Mouse (Mus musculus): ENCODE results near the gene Reln.

The Reln gene

DNA sequence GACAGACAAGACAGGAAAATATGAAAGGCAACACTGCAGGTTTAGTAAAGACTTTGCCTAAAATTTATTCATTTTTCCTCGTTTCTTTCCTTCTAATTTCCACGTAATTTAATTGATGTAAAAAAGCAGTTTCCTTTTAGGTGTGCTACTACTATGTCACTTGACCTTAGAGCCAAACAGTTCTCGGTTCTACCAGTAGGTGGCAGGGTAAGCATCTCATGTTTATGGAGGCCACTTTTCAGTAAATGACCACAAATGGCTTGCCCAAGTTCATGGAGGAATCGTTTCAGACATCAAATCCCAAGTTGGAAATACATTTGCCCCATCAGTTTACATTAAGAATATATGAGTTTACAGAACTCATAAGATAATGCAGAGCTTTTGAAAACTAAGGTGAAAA, 358.2 kb downstream of the Reln start:
- DNase-seq = peak; percentile 58

DNA sequence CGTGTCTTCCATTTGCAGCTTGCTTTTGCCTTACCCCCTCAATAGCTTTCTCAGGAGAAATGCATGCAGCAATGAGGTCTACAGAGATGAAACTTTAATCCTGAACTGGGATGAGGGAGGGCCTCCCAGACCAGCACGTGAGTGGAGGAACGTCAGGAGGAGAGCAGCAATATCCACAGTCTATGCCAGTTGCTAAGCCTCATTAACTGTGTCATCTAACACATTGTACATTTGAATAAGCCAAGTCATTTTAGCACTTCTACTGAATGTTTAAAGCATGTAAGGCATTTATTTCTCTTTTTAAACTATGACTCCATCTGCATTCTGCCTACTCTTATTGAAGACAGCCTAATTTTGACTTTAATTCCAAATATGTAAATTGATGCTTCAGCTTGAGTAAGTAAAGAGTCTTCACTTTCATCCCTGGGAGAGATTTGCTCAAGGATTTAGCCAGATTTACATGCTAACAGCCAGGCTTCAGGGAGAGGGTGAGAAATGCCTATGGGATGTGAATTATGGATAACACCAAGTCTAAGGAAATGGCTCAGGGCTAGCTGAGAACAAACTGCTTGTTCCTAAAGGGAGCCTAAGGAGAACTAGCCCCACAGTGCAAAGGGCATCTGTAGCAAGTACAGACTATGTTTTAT, 361.4 kb downstream of the Reln start:
- no peak for DNase-seq

DNA sequence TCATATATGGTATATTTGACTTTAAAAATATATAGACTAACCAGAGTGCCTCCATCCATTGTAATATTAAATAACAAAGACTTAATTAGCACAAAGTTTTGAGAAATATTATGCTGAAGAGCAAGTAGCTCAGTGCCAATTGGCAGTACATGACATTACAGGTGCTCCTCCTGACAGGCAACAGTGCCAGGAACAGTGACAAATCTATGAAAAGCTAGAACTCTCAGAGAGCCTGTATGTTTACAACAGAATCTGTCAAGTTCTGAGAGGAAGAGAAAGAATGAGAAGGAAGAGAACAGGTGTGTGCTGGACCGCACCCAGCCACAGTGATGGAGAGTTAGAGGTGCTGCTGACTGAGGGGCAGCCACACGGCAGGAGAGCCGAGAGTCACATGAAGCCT, 363.3 kb downstream of the Reln start:
- DNase-seq = no peak

DNA sequence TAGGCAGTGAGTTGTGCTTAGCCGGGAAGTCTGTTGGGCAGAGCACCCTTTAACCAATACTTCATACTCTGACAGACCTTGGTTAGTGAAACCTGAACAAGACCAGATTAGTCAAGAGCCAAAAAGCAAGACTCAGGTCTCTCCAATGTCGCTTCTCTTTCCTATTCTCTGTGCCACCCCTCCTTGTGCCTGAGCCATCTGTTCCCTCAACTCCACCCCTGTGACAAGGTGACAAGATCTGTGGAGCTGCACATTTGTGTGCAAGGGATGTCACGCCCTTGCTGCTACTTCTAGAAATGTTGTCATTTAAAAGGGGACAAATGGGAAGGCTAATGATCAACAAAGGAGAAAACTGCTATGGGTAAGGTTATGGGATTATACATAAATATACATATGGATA, 364.0 kb downstream of the Reln start:
- peak; percentile 23 for DNase-seq

DNA sequence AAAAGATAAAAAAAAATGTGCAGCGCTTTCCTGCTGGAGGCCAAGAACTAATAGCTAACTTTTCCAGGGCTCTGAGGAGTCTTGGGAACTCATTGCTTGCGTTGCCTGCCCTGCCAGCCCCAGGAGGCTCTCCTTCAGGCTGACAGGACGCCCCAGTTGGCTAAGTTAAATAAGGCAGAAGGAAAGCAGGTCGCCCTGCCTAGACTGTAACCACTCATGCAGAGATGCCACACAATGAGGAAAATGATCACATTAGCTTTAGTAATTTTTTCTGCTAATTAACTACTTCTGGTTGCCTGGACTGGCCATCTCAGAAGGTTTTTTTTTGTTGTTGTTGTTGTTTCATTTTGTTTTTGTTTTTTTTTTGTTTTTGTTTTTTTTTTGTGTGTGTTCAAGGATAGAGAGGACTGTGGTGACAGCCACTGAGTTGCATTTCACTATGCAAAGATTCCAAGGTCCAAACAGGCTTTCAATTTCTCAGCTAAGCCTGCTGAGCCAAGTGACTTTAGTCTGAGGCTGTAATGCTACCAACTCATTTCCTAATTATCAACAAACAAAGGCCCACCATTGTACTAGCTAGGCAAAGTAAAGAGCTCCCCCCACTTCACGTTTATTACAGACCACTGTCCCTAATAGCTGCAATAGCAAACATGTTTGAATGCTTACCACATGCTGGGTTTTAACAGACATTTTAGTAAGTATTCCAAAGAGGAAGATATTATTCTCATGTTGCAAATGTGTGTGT, 371.1 kb downstream of the Reln start:
- DNase-seq = no peak

DNA sequence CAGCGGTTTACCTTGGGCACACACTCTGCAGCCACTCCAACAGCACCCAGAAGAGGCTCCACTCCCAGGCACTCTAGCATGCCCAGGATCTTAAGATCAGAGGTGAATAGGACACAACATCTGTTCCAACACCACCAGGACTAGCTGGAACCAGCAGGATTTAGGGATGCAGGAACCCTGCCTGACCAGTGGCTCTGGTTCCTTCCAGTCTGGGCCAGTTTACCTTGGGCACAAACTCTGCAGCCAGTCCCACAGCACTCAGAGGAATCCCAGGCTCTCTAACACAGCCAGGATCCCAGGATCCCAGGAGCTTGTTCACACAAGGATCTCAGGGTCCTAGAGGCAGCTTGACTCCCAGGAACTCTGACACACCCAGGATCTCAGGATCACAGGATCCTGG, 382.7 kb downstream of the Reln start:
- DNase-seq = no peak

DNA sequence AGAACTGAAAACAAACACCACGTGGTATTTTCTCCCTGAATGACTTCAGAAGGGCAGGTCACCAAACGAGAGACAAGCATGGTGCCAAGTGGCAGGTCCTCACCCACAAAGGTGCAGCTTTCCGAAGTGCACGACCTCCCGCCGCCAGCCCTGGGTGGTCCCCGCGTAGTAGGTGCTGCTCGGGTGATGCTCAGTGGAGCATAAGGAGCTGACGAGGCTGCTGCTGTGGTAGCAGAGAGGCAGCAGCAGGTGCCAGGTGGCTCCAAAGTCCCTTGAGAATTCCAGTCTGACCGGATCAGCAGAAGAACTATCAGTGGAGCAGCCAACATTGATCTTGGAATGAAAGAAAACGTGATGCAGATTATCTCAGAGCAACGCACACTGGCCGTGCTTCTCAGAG, 384.4 kb downstream of the Reln start:
- DNase-seq = no peak

DNA sequence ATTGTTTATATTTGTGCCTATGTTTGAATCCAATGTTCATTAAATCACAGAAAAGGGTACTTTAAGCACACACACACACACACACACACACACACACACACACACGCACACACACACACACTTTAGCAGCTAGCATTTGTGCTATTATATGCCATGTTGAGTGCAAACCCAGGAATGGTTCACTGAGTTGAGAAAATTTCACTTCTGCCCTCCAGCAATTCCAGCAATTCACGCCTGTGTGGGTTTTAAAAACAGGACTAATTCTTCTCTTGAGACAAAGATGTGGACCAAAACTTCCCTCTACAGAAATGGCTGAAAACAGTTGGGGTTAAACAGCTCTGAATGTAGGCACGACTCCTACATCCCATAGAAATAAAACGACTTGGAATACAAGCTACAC, 386.9 kb downstream of the Reln start:
- no peak for DNase-seq

DNA sequence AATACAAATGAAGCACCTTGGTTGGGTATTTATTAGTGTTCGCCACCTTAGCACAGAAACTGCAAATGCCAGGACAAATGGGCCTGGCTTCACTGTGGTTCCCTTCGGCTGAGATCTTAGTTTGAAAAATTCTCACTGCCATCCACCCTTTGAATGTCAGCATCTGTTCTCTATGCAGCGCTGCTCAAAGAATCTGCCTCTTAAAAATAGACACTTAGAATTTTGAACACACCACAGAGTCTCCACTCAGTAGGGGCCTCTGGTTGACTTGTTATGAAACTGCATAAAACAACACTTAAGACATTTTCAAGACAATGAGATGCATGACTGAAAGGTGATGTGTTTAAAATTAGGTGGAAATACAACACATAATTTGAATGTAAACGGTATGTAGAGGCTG, 387.4 kb downstream of the Reln start:
- no peak for DNase-seq

DNA sequence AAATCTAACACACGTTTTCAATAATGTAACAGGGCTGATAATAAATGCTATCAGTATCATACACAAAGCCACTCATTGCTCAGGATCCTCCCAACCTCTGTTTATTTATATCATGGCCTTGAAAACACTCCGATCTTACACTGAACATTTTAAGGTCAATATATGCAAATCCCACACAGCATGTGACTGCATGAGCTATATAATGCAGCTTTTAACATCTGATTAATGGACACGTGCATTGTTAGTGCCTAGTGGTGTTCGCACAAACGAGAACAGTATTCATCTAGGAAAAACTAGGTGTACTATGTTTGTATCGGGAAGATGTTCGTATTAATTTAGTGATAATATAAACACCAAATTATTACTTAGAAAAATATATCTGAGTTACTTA, 395.0 kb downstream of the Reln start:
- DNase-seq = no peak

DNA sequence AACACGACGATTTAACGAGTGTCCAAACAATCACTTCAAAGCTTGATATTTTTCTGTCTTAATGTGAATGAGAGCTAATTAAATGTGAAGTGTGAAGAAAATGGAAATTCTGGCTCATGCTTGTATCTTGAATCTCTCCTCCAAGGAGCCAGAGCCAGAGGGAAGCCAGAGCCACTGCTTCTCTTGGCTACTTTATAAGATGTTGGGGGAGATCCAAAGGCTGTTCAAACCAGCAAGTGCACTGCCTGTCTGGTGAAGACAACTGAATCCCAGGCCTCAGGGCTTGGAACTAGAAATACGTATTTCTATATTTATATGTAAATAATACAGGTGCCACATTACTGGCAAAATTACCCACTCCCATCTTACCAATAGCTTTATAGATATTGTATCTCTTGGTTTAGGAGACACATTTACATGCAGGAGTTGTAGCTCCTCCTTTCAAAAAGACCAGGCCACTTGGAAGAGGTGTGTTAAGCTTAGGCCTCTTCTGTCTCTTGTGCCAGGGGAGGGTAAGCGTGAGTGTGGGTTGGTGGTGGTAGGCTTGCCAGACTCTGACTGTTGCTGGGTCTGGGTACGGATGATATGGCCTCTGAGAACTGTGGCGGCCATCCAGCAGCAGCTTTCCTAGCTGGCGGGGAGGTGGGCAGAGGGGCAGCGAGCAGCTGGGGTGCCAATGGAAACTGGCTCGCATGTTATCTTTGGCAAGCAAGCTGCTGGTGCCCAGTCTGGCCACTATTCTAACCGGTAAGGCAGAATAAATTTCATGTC, 395.6 kb downstream of the Reln start:
- DNase-seq = peak; percentile 60

DNA sequence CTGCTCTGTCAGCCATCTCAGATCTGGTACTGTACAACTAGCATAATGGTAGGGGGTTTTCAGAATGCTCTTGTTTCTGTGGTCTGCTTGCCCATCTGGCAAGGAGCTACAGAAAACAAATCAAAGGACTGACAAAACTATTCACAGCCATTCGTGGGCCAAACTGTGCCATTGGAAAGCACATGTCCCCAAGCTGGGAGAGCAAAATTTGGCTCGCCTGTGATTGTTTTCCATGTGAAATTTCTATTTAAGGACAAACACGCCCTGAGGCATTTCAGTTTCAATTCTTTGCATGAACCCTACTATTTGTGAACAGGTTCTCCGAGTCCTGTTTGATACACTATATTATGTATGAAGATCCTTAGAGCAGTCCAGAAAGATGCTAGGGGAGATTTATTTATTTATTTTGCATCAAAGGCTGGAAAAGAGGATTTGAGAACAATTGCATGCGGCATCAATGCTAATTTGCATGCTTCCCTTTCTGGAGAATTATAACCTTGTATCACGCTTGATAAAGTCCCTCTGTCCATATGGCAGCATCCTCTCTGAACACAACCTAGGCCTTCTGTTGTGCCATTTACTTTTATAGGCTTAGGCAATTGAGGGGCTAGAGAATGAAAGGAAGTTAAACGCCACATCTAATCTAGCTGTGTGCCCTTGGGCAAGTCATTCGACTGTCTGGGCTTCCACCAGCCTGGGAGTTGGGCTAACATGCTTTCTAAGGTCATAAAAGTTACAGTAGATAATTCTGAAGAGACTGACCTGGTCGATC, 396.7 kb downstream of the Reln start:
- no peak for DNase-seq

DNA sequence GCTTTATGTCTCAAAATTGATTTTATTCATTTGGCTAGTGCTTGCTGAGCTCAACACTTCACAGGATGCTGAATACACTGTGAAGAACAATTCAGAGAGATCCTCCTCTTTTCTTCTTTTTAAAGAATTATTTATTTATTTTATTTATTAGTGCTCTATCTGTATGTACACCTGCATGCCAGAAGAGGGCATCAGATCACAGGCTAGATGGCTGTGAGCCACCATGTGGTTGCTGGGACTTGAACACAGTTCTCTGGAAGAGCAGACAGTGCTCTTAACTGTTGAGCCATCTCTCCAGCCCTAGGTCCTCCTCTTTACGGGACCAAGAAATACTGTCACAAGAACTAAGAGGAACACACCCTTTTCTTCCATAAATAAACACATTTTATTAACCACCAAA, 399.9 kb downstream of the Reln start:
- DNase-seq = no peak

DNA sequence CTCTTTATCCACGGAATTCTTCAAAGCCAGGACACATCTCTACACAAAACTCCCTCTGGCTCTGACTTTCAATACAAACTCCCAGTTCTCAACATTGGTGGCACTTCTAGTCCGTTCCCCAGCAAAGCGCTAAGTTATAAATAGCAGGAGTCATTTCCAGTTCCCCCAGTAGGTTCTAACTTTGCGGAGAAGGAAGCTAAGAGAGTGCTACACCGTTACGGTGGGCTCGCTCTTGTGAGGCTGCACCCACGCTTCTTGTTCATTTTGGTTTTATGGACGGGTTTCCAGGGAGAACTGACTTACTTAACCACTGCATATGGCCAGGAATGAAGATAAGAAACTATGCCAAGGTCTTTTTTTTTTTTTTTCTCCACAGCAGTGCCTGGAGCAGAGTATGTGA, 405.1 kb downstream of the Reln start:
- no peak for DNase-seq

DNA sequence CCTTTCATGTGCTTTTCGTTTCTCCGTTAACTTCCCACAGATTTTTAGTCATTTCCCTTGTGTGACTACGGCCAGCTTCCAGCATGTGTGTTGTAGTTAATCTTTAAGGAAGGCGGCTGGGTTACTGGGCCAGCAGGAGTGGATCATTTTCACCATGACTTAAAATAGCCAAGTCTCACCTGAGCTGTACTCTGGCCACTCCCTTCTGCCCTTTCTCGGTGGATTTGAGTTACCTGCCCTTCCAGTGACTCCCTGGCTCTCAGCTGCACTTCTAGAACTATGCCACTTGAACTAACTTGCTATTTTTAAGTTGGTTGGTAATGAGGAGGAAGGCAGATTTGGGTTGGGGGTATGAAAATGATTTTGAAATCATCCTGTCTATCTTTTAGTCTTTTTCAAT, 406.4 kb downstream of the Reln start:
- DNase-seq = no peak

DNA sequence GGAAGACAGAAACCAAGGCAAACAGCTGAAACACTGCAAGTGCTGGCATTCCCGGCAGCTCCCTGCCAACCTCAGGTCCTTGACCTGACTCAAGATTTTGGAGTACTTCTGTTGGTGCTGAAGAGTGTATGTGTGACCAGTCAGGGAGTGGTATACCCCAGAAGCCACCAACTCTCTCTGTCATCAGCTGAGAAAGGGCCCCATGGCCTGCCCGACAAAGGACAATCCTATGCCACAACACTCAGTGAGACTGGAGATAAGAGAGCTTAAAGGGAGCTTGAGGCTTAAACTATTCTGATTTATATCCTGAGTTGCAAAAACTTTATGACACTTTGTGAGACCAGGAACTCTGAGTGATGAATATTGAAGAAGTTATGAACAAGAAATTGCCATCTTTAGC, 407.9 kb downstream of the Reln start:
- DNase-seq = no peak

DNA sequence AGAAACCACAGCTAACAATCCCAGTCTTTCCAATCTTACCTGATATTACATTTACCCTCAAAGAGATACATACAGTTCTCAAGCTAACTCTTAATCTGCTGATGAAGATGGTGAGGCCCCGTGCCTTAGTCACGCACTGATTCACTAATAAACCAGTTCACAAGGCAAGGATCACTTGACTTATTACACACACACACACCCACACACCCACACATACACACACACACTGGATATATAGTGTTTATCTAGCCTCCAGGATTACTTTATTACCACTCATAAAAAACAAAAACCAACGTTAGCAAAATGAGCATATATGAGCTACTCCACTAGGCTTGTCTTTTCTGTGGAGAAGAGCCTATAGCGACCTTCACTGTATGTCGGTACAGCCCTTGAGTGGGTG, 408.4 kb downstream of the Reln start:
- no peak for DNase-seq

DNA sequence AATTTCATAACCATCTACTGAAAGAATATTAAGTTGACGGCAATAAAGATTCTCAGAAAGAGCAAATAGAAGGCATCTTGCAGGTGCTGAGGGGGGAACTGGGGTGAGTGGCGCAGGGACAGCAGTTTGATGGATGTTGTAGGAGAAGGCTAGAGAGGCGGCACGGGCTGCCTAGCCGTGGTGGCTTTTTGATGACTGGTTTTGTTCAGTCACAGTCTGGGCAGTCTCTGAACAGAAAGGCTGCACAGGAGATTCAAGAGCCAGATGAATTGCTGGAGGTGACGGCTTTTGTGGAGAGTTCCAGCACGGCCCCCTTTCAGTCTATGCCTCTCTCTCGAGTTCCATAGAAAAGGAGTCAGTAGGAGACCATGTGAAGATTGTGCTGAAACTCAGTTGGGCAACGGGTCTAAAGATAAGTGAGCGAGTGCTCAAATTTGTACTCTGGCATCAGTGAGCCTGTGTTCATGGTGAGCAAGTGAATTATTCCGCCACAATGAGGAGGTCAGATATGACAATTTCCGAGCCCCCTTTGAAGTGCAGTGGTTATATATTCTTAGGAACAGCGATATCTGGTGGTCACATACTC, 409.6 kb downstream of the Reln start:
- DNase-seq = no peak

DNA sequence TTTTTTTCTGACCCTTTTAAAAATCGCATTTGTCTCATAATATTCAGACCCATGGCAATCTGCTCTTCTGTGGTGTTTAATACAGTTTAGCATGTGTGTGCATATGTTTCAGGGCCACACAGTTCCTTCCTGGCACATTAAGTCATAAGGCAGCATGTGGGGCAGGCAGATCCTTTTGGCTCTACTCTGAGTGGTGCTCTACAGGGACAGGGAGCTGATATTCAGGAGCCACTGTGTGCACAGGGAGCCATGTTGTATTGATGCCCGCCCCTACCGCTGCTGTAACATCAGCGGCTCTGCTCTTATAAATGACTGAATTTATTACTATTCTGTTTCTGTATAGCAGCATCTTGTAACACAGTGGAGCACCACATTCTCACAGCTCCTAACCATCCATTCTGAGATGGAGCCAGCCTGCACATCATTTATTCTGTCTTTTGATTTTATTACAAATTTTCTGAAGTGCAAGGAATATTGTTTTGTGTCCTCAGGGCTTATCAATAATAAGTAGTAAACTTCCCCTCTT, 410.3 kb downstream of the Reln start:
- no peak for DNase-seq

DNA sequence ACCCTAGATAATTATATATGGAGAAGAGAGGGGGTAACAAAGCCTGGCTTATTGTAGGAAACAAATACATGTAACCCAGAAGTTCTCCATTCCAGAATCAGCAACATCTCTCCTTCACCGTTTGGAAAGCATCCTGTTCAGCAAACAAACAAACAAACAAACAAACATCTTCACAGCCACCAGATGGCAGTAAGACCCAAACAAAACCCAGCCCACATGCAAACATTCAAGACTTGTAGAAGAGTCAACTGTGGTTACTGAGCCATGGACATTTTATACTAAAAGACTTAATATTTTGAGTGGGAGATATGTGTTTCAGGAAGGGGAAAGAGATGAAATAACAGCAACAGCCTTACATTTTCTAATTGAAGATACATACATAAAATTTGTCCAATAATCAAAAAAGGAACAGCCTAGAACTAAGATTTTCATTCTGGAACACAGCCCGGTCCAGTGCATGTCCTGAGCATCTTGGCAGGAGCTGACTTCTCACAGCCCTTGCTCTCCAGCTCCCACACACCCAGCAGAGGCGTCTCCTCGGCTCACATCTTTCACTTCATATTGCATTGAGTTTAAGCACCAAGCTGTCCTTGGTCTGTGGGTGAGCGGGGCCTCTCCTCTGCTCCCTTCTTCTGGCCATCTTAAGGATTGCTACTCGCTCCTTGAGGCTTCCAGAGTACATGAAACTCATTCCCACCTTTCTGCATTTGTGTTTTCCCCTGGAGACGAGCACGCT, 411.0 kb downstream of the Reln start:
- peak; percentile 20 for DNase-seq

DNA sequence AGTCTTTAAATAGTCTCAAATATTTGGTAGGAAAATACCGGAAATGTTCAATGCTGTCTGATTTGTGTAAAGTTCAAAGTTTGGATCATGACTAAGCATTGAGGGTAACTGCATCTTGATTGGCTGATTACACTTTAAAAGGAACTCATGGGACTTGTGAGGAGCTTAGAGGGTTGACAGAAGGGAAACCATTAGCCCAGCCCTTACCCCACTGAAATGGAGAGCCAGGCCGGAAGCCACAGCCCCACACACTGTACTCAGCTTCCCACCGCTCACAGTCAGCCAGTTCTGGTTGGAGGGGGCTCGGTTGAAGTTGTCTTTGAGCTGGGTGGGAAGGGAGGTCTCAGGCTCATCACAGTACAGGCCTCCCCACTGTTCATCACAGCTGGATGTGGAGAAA, 413.4 kb downstream of the Reln start:
- no peak for DNase-seq

DNA sequence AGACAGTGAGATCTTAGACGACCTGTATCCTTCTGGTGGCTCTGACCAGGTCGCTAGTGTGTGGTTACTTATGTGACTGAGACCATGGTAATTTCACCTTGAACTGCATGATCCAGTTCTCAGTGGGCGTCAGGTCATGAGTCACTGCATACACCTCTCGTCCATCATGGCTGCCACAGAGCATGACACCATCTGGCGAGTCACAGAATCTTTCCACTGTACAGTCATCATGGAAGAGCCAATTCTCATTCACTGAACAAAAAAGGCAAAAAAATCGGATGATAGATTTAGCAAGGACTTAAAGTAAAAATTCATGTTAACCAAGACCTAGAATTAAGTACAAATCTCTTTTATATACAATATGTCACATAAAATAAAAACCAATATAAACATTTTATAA, 424.2 kb downstream of the Reln start:
- DNase-seq = no peak
